8 mouse cellular contexts compared by ENCODE assay signal in genomic region chr3:121967681-121968476, GRCm38 (mm10). TPM values are rescaled to one million over a fixed set of nuclear protein-coding genes. Genes with fewer than 3 reads are reported as not detected.
A peak's percentile ranks its signal among the peaks of the same experiment; 100 is the strongest.
DNase-seq lines count a peak whose midpoint lies in the region; ATAC-seq and TF ChIP-seq lines count a peak whose summit lies in the region.

No protein-coding gene starts in this region.

- ATAC-seq in embryonic facial prominence, embryonic 14.5 days (ENCODE audit: low read depth) = peak; percentile 100
- ATAC-seq in limb, embryonic 14.5 days (ENCODE audit: low FRiP score, low read depth) = peak; percentile 100
- peak; percentile 98 for ATAC-seq in midbrain, embryonic 16.5 days

- 0 out of 2 replicates have a peak overlapping the region, but pooled peaks have one; percentile 31 for H3K27ac ChIP-seq in embryonic facial prominence, embryonic 14.5 days (replicated peaks; ENCODE audit: low read depth, low read length)
- peak overlapping the region; percentile 84 for H3K27ac ChIP-seq in heart, adult 2 months
- H3K27ac ChIP-seq in limb, embryonic 14.5 days (replicated peaks; ENCODE audit: low read depth, low read length) = 0 out of 2 replicates have a peak overlapping the region, but pooled peaks have one; percentile 33
- H3K27ac ChIP-seq in midbrain, embryonic 16.5 days (ENCODE audit: low read length) = no peak overlapping the region

- peak overlapping the region; percentile 64 for H3K9ac ChIP-seq in embryonic facial prominence, embryonic 14.5 days (ENCODE audit: low read depth, low read length)
- H3K9ac ChIP-seq in heart, adult 2 months (ENCODE audit: low read depth, low read length) = peak overlapping the region; percentile 79
- H3K9ac ChIP-seq in limb, embryonic 14.5 days (ENCODE audit: low read depth, low read length, severe bottlenecking) = peak overlapping the region; percentile 66
- peak overlapping the region; percentile 60 for H3K9ac ChIP-seq in midbrain, embryonic 16.5 days (ENCODE audit: low read depth, low read length)

- TF ChIP-seq EP300 in heart, adult 2 months (IDR thresholded peaks at IDR 0.05; ENCODE audit: insufficient read depth, low read depth, low read length) = peak; percentile 59; the same call in 1 of the 2 replicates

- H3K4me2 ChIP-seq in embryonic facial prominence, embryonic 14.5 days (ENCODE audit: low read depth, low read length) = peak overlapping the region; percentile 75
- peak overlapping the region; percentile 56 for H3K4me2 ChIP-seq in limb, embryonic 14.5 days (replicated peaks; ENCODE audit: low read depth, low read length, severe bottlenecking)
- peak overlapping the region; percentile 76 for H3K4me2 ChIP-seq in midbrain, embryonic 16.5 days (ENCODE audit: low read length)

- intact Hi-C loops in heart, adult 2 months (cut with DNase I) = loop anchor here (1.0 to 5.0 kb wide), 3 partner anchors 15 to 154 kb away; no protein-coding TSS in a partner anchor

- no peaks in the 10 kb centered on the region; the same call in 1 of the 2 replicates for H3K4me1 ChIP-seq in embryonic facial prominence, embryonic 14.5 days (ENCODE audit: control insufficient read depth, insufficient read depth, low read length)
- peaks cover 10% of the 10 kb centered on the region for H3K4me1 ChIP-seq in heart, adult 2 months (ENCODE audit: control insufficient read depth, insufficient read depth, low read length)
- H3K4me1 ChIP-seq in limb, embryonic 14.5 days (ENCODE audit: control insufficient read depth, insufficient read depth, low read length) = peaks cover 3% of the 10 kb centered on the region; the same call in 1 of the 2 replicates
- peaks cover 4% of the 10 kb centered on the region for H3K4me1 ChIP-seq in midbrain, embryonic 16.5 days (ENCODE audit: control insufficient read depth, insufficient read depth, low read length)

- DNase-seq in A20 (ENCODE audit: low read depth, low spot score) = peak; percentile 84
- DNase-seq in adrenal gland, postnatal 4 days (ENCODE audit: low spot score in 2 of 2) = peak; percentile 75 to 81
- peak; percentile 95 for DNase-seq in embryonic facial prominence, embryonic 14.5 days (ENCODE audit: low spot score)
- DNase-seq in heart, adult 2 months = peak; percentile 95
- peak; percentile 92 to 93 for DNase-seq in kidney, adult 8-10 months
- peak; percentile 91 for DNase-seq in limb, embryonic 14.5 days (ENCODE audit: low spot score)
- DNase-seq in spleen, postnatal 10 days (ENCODE audit: low spot score in 2 of 2) = peak; percentile 45 to 84

- H3K27me3 ChIP-seq in embryonic facial prominence, embryonic 14.5 days (replicated peaks; ENCODE audit: control insufficient read depth, insufficient read depth, low read length) = no peaks in the 10 kb centered on the region
- H3K27me3 ChIP-seq in heart, adult 2 months (ENCODE audit: control insufficient read depth, insufficient read depth, low read length) = no peaks in the 10 kb centered on the region
- H3K27me3 ChIP-seq in limb, embryonic 14.5 days (ENCODE audit: control insufficient read depth, insufficient read depth, low read length) = no peaks in the 10 kb centered on the region
- no peaks in the 10 kb centered on the region; the same call in 1 of the 2 replicates for H3K27me3 ChIP-seq in midbrain, embryonic 16.5 days (ENCODE audit: control insufficient read depth, insufficient read depth, low read depth, low read length)

- H3K4me3 ChIP-seq in embryonic facial prominence, embryonic 14.5 days (ENCODE audit: low read depth, low read length) = peak overlapping the region; percentile 52
- H3K4me3 ChIP-seq in heart, adult 2 months = peak overlapping the region; percentile 82
- H3K4me3 ChIP-seq in limb, embryonic 14.5 days (replicated peaks; ENCODE audit: low read length) = peak overlapping the region; percentile 62
- peak overlapping the region; percentile 47 for H3K4me3 ChIP-seq in midbrain, embryonic 16.5 days (ENCODE audit: low read depth, low read length)

- peaks cover 2% of the 10 kb centered on the region for H3K79me2 ChIP-seq in heart, adult 2 months (replicated peaks; ENCODE audit: control insufficient read depth, insufficient read depth, low read length)

- peak; percentile 97 for TF ChIP-seq POLR2A in heart, adult 2 months (IDR thresholded peaks at IDR 0.05; ENCODE audit: insufficient read depth, low read depth, low read length)
- TF ChIP-seq POLR2A in limb, embryonic 14.5 days (IDR thresholded peaks at IDR 0.05; ENCODE audit: borderline replicate concordance, extremely low read depth, insufficient read depth, insufficient read length) = peak; percentile 98

- no peaks in the 10 kb centered on the region for H3K36me3 ChIP-seq in embryonic facial prominence, embryonic 14.5 days (ENCODE audit: control insufficient read depth, insufficient read depth, low read length)
- H3K36me3 ChIP-seq in heart, adult 2 months (ENCODE audit: control insufficient read depth, insufficient read depth, low read length) = peaks cover 20% of the 10 kb centered on the region
- no peaks in the 10 kb centered on the region for H3K36me3 ChIP-seq in limb, embryonic 14.5 days (ENCODE audit: control insufficient read depth, insufficient read depth, low read length)
- H3K36me3 ChIP-seq in midbrain, embryonic 16.5 days (ENCODE audit: control insufficient read depth, insufficient read depth, low read length) = no peaks in the 10 kb centered on the region

- 2% methylated on average over 30 of the region's 33 CpGs for WGBS in embryonic facial prominence, embryonic 14.5 days
- WGBS in heart, adult 2 months = 2% methylated on average over 33 of the region's 33 CpGs
- under 1% methylated on average over 32 of the region's 33 CpGs for WGBS in limb, embryonic 14.5 days
- under 1% methylated on average over 33 of the region's 33 CpGs for WGBS in midbrain, embryonic 16.5 days

- no peaks in the 10 kb centered on the region for H3K9me3 ChIP-seq in embryonic facial prominence, embryonic 14.5 days (ENCODE audit: control insufficient read depth, low read length)
- no peaks in the 10 kb centered on the region for H3K9me3 ChIP-seq in limb, embryonic 14.5 days (ENCODE audit: control insufficient read depth, low read length)
- no peaks in the 10 kb centered on the region for H3K9me3 ChIP-seq in midbrain, embryonic 16.5 days (replicated peaks; ENCODE audit: control insufficient read depth, low read length, poor library complexity, severe bottlenecking)

- TF ChIP-seq CTCF in heart, adult 2 months (IDR thresholded peaks at IDR 0.05) = 0 out of 2 replicates have a peak, but pooled peaks have one; percentile 14

RNA-seq across cellular contexts. Expression of gene Arhgap29, which starts 15.5 kb away (rescaled TPM):
- total RNA-seq in adrenal gland, postnatal 4 days (2021) = 10 to 100 TPM; 82.8 to 88.0 TPM
- polyA plus RNA-seq in embryonic facial prominence, embryonic 14.5 days (2014; fragmentation: Nextera tagmentation; extraction: Ambion mirVana) = 75.2 and 82.0 TPM in 2 replicates
- total RNA-seq in heart, adult 2 months (2021) = 10 to 100 TPM; 38.6 to 41.2 TPM
- 30.7 and 57.0 TPM in 2 replicates for polyA plus RNA-seq in heart, adult 2 months (2012; rRNA removed)
- polyA plus RNA-seq in limb, embryonic 14.5 days (2012; rRNA removed) = 42.0 and 47.4 TPM in 2 replicates
- 65.0 and 66.9 TPM in 2 replicates for polyA plus RNA-seq in limb, embryonic 14.5 days (2014; fragmentation: Nextera tagmentation; extraction: Ambion mirVana)
- 16.4 and 16.7 TPM in 2 replicates for polyA plus RNA-seq in midbrain, embryonic 16.5 days (2015; fragmentation: Nextera tagmentation; extraction: Ambion mirVana)
